Mouse (Mus musculus): ENCODE results near the gene Smoc1. TPM values are rescaled to one million over a fixed set of nuclear protein-coding genes. Genes with fewer than 3 reads are reported as not detected.

The Smoc1 gene
- polyA plus RNA-seq, 1 experiment from 2014 or later: 10.7 TPM

DNA sequence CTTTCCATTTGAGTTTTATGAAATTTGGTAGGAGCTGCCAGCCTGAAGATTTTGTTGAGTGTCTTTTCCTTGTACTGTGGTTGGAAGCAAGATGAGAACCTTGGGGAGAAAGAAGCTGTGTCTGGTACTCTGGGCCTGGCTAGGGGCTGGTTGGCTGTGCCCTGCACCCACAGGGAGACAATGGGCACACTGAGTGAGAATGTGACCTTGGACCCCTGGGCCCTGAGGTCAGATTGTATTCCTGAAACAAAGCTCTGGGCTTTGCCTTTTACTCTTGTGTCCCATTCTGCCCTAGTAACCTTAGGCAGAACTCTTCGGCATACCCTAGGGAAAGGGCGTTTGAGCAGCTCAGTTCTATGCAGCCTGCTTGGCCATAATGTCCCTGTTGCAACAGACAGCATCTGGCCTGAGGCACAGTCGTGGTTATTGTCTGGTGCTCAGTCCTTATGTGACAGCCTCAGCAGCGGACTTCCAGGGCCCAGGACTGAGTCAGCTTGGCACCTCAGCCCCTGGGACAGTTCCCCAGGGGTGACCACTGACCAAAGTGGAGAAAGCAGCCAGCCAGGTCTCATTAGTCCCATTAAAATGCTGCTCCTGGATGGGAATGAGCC is 106.6 kb downstream of the Smoc1 start:
- no peaks in the 10 kb centered on the region for H3K27me3 ChIP-seq (replicated peaks; ENCODE audit: control insufficient read depth, insufficient read depth, low read length)
- H3K9ac ChIP-seq (ENCODE audit: low read depth, low read length): no peak overlapping the region
- no peak for DNase-seq (ENCODE audit: low spot score)
- no peak for ATAC-seq (ENCODE audit: low read depth)
- H3K4me3 ChIP-seq (ENCODE audit: low read depth, low read length): no peak overlapping the region
- no peaks in the 10 kb centered on the region for H3K9me3 ChIP-seq (ENCODE audit: control insufficient read depth, low read length)
- no peak overlapping the region for H3K27ac ChIP-seq (replicated peaks; ENCODE audit: low read depth, low read length)
- H3K4me1 ChIP-seq (ENCODE audit: control insufficient read depth, insufficient read depth, low read length): 0 out of 2 replicates have a peak, but pooled peaks cover 3% of the 10 kb centered on the region
- no peak overlapping the region for H3K4me2 ChIP-seq (ENCODE audit: low read depth, low read length)
- 50% methylated on average over 4 of the region's 4 CpGs for WGBS
- H3K36me3 ChIP-seq (ENCODE audit: control insufficient read depth, insufficient read depth, low read length): no peaks in the 10 kb centered on the region

DNA sequence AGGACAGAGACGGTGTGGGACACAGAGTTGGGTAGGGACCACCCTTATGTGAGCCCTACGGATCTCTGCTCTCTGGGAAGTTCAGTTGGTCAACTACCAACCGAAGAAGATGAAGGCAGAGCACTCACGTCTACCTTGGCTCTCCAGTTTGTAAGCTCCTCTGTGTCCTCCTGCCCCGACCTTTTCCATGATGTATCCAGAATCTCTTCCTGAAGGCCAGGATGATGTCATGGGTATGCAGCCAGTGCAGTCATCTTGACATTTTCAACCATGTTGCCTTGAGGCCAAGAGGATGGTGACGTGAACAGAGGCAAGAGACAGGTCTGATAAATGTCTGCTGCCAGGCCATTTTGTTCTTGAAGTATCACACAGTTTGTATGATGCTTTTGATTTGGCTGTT is 111.6 kb downstream of the Smoc1 start:
- WGBS: 86% methylated on average over 6 of the region's 6 CpGs
- DNase-seq (ENCODE audit: low spot score) (no peak), ATAC-seq (ENCODE audit: low read depth) (no peak)
- Histone ChIP-seq H3K9me3 (ENCODE audit: control insufficient read depth, low read length) (no peaks in the 10 kb centered on the region), H3K9ac (ENCODE audit: low read depth, low read length) (no peak overlapping the region), H3K36me3 (ENCODE audit: control insufficient read depth, insufficient read depth, low read length) (no peaks in the 10 kb centered on the region), H3K27ac (replicated peaks; ENCODE audit: low read depth, low read length) (no peak overlapping the region), H3K4me2 (ENCODE audit: low read depth, low read length) (no peak overlapping the region), H3K4me3 (ENCODE audit: low read depth, low read length) (no peak overlapping the region), H3K4me1 (ENCODE audit: control insufficient read depth, insufficient read depth, low read length) (0 out of 2 replicates have a peak, but pooled peaks cover 10% of the 10 kb centered on the region), H3K27me3 (replicated peaks; ENCODE audit: control insufficient read depth, insufficient read depth, low read length) (no peaks in the 10 kb centered on the region)

DNA sequence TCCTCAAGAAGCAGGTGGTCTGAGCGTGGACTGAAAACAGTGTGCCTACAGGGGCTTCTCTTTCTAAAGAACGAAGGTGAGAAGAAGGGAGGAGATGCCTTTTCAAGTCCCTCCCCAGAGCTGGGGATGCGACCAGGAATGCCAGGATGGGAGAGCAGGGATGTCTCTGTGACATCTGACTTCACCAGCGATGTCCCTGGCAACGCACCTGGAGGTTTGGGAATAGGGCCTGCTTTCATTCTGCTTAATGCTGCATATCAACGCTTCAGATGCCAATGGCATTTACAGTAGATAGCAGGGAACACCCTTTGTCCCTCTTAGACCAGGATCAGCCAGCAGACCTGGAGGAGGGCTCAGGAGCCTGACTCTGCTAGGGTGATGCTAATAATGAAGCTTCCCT is 112.9 kb downstream of the Smoc1 start:
- WGBS: 85% methylated on average over 6 of the region's 6 CpGs
- Histone ChIP-seq H3K4me1 (ENCODE audit: control insufficient read depth, insufficient read depth, low read length) (0 out of 2 replicates have a peak, but pooled peaks cover 10% of the 10 kb centered on the region), H3K4me3 (ENCODE audit: low read depth, low read length) (no peak overlapping the region), H3K27ac (replicated peaks; ENCODE audit: low read depth, low read length) (no peak overlapping the region), H3K4me2 (ENCODE audit: low read depth, low read length) (no peak overlapping the region), H3K36me3 (ENCODE audit: control insufficient read depth, insufficient read depth, low read length) (no peaks in the 10 kb centered on the region), H3K27me3 (replicated peaks; ENCODE audit: control insufficient read depth, insufficient read depth, low read length) (no peaks in the 10 kb centered on the region), H3K9me3 (ENCODE audit: control insufficient read depth, low read length) (no peaks in the 10 kb centered on the region), H3K9ac (ENCODE audit: low read depth, low read length) (no peak overlapping the region)
- ATAC-seq (ENCODE audit: low read depth) (no peak), DNase-seq (ENCODE audit: low spot score) (no peak)

- ATAC-seq (ENCODE audit: low read depth) (0 out of 2 replicates have a peak, but pooled peaks have one; percentile 47), DNase-seq (ENCODE audit: low spot score) (peak; percentile 30)
- WGBS: 25% methylated on average over 7 of the region's 9 CpGs
- Histone ChIP-seq H3K36me3 (ENCODE audit: control insufficient read depth, insufficient read depth, low read length) (no peaks in the 10 kb centered on the region), H3K9ac (ENCODE audit: low read depth, low read length) (no peak overlapping the region), H3K27ac (replicated peaks; ENCODE audit: low read depth, low read length) (no peak overlapping the region; the same call in 1 of the 2 replicates), H3K9me3 (ENCODE audit: control insufficient read depth, low read length) (no peaks in the 10 kb centered on the region), H3K4me2 (ENCODE audit: low read depth, low read length) (no peak overlapping the region), H3K27me3 (replicated peaks; ENCODE audit: control insufficient read depth, insufficient read depth, low read length) (no peaks in the 10 kb centered on the region), H3K4me3 (ENCODE audit: low read depth, low read length) (no peak overlapping the region), H3K4me1 (ENCODE audit: control insufficient read depth, insufficient read depth, low read length) (0 out of 2 replicates have a peak, but pooled peaks cover 10% of the 10 kb centered on the region)
Measured at GRCm38 (mm10) chr12:81140594-81141328, 114.2 kb downstream of the Smoc1 start.

GRCm38 (mm10) chr12:81141329-81141711 is 114.7 kb downstream of the Smoc1 start:
- Histone ChIP-seq H3K9me3 (ENCODE audit: control insufficient read depth, low read length) (no peaks in the 10 kb centered on the region), H3K27ac (replicated peaks; ENCODE audit: low read depth, low read length) (no peak overlapping the region; the same call in 1 of the 2 replicates), H3K4me2 (ENCODE audit: low read depth, low read length) (no peak overlapping the region), H3K4me1 (ENCODE audit: control insufficient read depth, insufficient read depth, low read length) (0 out of 2 replicates have a peak, but pooled peaks cover 10% of the 10 kb centered on the region), H3K9ac (ENCODE audit: low read depth, low read length) (no peak overlapping the region), H3K36me3 (ENCODE audit: control insufficient read depth, insufficient read depth, low read length) (no peaks in the 10 kb centered on the region), H3K27me3 (replicated peaks; ENCODE audit: control insufficient read depth, insufficient read depth, low read length) (no peaks in the 10 kb centered on the region), H3K4me3 (ENCODE audit: low read depth, low read length) (no peak overlapping the region)
- ATAC-seq (ENCODE audit: low read depth) (peak; percentile 62; the same call in 1 of the 2 replicates), DNase-seq (ENCODE audit: low spot score) (no peak)
- WGBS: 30% methylated on average over 7 of the region's 7 CpGs

DNA sequence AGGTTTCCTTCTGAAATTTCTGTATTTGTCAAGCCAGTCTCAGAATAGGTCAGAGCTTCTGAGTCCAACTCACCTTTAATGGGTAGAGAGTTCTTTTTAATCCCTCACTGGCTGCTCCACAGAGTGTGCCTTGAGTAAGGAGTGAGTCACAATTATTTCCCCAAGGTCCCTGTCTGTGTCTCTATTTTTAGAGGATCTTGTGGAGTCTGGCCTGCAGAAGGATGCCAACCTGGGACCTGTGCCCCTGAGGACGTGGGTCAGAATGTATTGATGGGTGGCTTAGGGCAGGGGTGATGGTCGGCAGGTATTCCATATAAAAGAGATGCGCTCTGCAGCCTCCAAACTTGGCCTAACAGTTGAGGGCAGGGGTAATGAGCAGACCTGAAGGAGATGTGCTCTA is 115.6 kb downstream of the Smoc1 start:
- H3K9ac ChIP-seq (ENCODE audit: low read depth, low read length): no peak overlapping the region
- whole genome bisulfite sequencing: 87% methylated on average over 3 of the region's 3 CpGs
- no peak overlapping the region for H3K27ac ChIP-seq (replicated peaks; ENCODE audit: low read depth, low read length)
- ATAC-seq (ENCODE audit: low read depth) (no peak), DNase-seq (ENCODE audit: low spot score) (no peak)
- no peak overlapping the region for H3K4me2 ChIP-seq (ENCODE audit: low read depth, low read length)
- no peaks in the 10 kb centered on the region for H3K27me3 ChIP-seq (replicated peaks; ENCODE audit: control insufficient read depth, insufficient read depth, low read length)
- H3K4me1 ChIP-seq (ENCODE audit: control insufficient read depth, insufficient read depth, low read length): 0 out of 2 replicates have a peak, but pooled peaks cover 10% of the 10 kb centered on the region
- no peak overlapping the region for H3K4me3 ChIP-seq (ENCODE audit: low read depth, low read length)
- no peaks in the 10 kb centered on the region for H3K9me3 ChIP-seq (ENCODE audit: control insufficient read depth, low read length)
- H3K36me3 ChIP-seq (ENCODE audit: control insufficient read depth, insufficient read depth, low read length): no peaks in the 10 kb centered on the region

DNA sequence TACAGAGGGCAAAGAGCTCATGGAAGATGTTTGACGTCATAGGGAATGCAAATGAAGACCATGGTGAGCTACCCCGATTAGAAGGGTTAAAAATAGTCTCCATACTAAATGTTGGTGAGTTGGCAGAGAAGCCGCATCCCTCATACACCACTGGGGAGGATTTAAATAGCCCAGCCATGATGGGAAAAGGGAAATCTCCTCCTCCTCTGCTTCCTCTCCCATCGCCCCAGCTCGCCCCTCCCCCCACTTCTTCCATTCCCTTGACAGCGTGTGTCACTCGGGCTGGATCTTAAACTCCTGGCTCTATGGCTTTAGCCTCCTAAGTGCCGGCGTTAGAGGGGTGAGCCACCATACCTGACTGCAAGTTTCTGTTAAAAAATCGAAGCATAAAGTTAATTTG is 117.6 kb downstream of the Smoc1 start:
- no peak overlapping the region for H3K27ac ChIP-seq (replicated peaks; ENCODE audit: low read depth, low read length)
- H3K4me2 ChIP-seq (ENCODE audit: low read depth, low read length): no peak overlapping the region

DNA sequence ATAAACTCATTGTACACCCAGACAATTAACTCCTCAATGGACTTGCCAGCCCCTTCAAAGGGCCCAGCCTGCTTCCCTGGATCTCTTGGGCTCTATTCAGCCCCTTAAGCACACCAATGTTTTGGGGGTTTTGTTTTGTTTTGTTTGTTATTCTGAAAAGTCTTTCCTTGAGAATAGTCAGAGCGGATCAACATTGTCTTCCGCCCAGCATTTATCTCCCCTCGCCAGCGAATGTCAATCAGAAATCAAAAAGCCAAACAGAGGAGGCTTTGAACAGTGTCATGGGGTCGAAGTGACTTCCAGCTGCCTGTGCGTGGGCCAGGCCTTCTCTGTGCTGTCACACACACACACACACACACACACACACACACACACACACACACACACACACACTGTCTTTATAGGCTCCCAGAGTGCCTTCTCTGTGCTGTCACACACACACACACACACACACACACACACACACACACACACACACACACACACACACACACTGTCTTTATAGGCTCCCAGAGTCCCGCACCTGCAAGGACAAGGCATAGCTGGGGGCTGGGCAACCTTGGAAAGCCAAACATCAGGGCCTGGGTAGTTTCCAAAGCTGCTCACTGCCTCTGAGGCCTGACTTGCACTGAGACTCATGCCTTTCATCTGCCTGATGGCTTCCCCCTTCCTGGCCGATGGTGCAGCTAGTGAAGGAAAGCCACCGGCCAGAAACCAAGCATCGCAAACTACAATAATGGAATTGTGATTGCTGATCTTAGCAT is 120.0 kb downstream of the Smoc1 start:
- Histone ChIP-seq H3K27ac (replicated peaks; ENCODE audit: low read depth, low read length) (no peak overlapping the region), H3K36me3 (ENCODE audit: control insufficient read depth, insufficient read depth, low read length) (no peaks in the 10 kb centered on the region), H3K9me3 (ENCODE audit: control insufficient read depth, low read length) (no peaks in the 10 kb centered on the region), H3K9ac (ENCODE audit: low read depth, low read length) (no peak overlapping the region), H3K4me3 (ENCODE audit: low read depth, low read length) (no peak overlapping the region), H3K4me1 (ENCODE audit: control insufficient read depth, insufficient read depth, low read length) (no peaks in the 10 kb centered on the region), H3K4me2 (ENCODE audit: low read depth, low read length) (no peak overlapping the region), H3K27me3 (replicated peaks; ENCODE audit: control insufficient read depth, insufficient read depth, low read length) (no peaks in the 10 kb centered on the region)
- no peak for DNase-seq (ENCODE audit: low spot score)
- peak; percentile 41; the same call in 1 of the 2 replicates for ATAC-seq (ENCODE audit: low read depth)
- WGBS: 35% methylated on average over 10 of the region's 10 CpGs

More for the DNA sequence above, 117.6 kb downstream of the Smoc1 start:
- Histone ChIP-seq H3K36me3 (ENCODE audit: control insufficient read depth, insufficient read depth, low read length) (no peaks in the 10 kb centered on the region), H3K9ac (ENCODE audit: low read depth, low read length) (no peak overlapping the region), H3K27me3 (replicated peaks; ENCODE audit: control insufficient read depth, insufficient read depth, low read length) (no peaks in the 10 kb centered on the region), H3K4me3 (ENCODE audit: low read depth, low read length) (no peak overlapping the region), H3K9me3 (ENCODE audit: control insufficient read depth, low read length) (no peaks in the 10 kb centered on the region), H3K4me1 (ENCODE audit: control insufficient read depth, insufficient read depth, low read length) (0 out of 2 replicates have a peak, but pooled peaks cover 6% of the 10 kb centered on the region)
- DNase-seq (ENCODE audit: low spot score) (no peak), ATAC-seq (ENCODE audit: low read depth) (no peak)
- WGBS: 51% methylated on average over 10 of the region's 10 CpGs
